ENCODE assay signal across 9 mouse cellular contexts in genomic region chr8:45068759-45069386, GRCm38 (mm10). TPM values are rescaled to one million over a fixed set of nuclear protein-coding genes. Genes with fewer than 3 reads are reported as not detected.
A peak's percentile ranks its signal among the peaks of the same experiment; 100 is the strongest.
DNase-seq lines count a peak whose midpoint lies in the region; ATAC-seq lines count a peak whose summit lies in the region.
"Had no signal": no experiment of that assay in that cellular context is flagged by ENCODE, and none has a peak within 500 bp of the region (broad histone marks: within the 10 kb centered on the region; RNA-seq: fewer than 3 reads in every experiment).

Gene Mtnr1a, plus strand, starts transcription at chr8:45069137.

- intact Hi-C loops in gastrocnemius, postnatal 14 days (cut with DNase I; ENCODE audit: low total_unique reads) = loop anchor here (2.0 kb wide), 1 partner anchor 168 kb away; no protein-coding TSS in a partner anchor

- peak; percentile 97 for DNase-seq in adrenal gland, postnatal 10 days
- DNase-seq in embryo, embryonic 10 days (ENCODE audit: low spot score) = peak; percentile 98
- peak; percentile 90 for DNase-seq in gastrocnemius, postnatal 14 days
- peak; percentile 39 for DNase-seq in hindlimb bud, embryonic 11.5 days (ENCODE audit: extremely low spot score, low read depth, low spot score)
- DNase-seq in left cerebral cortex, adult 18-20 months (ENCODE audit: low spot score in 2 of 2) = peak; percentile 91 to 97
- peak; percentile 82 for DNase-seq in lung, postnatal 25 days (ENCODE audit: low spot score)
- DNase-seq in right cerebral cortex, adult 18-20 months = peak; percentile 83

- ATAC-seq in monocyte, adult 5-6 weeks (replicated peaks; ENCODE audit: insufficient number of reproducible peaks, low FRiP score, low TSS enrichment, poor library complexity, severe bottlenecking) = no peak

RNA-seq across cellular contexts. Expression of gene Mtnr1a, which starts in this region (rescaled TPM):
- under 1 TPM in 1 of 2 experiments, not detected in 1; 0.15 TPM for total RNA-seq in adrenal gland, postnatal 10 days (2021)
- total RNA-seq in gastrocnemius, postnatal 14 days (2021) = not detected
- total RNA-seq in left cerebral cortex, adult 18-20 months (2021) = not detected
- total RNA-seq in monocyte, adult 5-6 weeks (2017) = not detected in 3 replicates
- total RNA-seq: neutrophil, adult 5-6 weeks had no signal

Comparison
In these comparisons a context has a peak if more than half of its experiments do, and no peak if none do; other contexts are left out.
1. Peak in DNase-seq in adrenal gland, postnatal 10 days; RNA of the gene not detected or under 1 TPM.
2. Peak in DNase-seq in gastrocnemius, postnatal 14 days; RNA of the gene not detected or under 1 TPM.
3. Peak in DNase-seq in left cerebral cortex, adult 18-20 months; RNA of the gene not detected or under 1 TPM.
4. DNase-seq: peak in every context shown above with its lines; median percentile 98 in embryo, embryonic 10 days; 97 in adrenal gland, postnatal 10 days; 94 in left cerebral cortex, adult 18-20 months; 90 in gastrocnemius, postnatal 14 days; 83 in right cerebral cortex, adult 18-20 months; 82 in lung, postnatal 25 days; 39 in hindlimb bud, embryonic 11.5 days.